Mouse (Mus musculus) neural tube, embryonic 10.5 days (tissue): Measurements from ENCODE around the gene Gm10912.

ENCODE experiments used
- DNase-seq: peaks from one replicate; pipeline ENCODE4 v3.0.0-alpha.2; 2017; ENCODE audit warnings: low spot score; ENCODE audit errors: extremely low spot score

Gene Gm10912

GRCm38 (mm10) chr2:104114898-104115297 is 49.3 kb downstream of the Gm10912 start:
- no peak for DNase-seq
